Mouse (Mus musculus) midbrain, embryonic 14.5 days (tissue): ENCODE data around the gene Med24. TPM values are rescaled to one million over a fixed set of nuclear protein-coding genes. Genes with fewer than 3 reads are reported as not detected.
A peak's percentile ranks its signal among the peaks of the same experiment; 100 is the strongest.

Experiments used
- ATAC-seq: fragments of 200-750 bp; cut with Nextera tagmentation; 2 replicates; pipeline ENCODE4 v1.8.0; 2017; ENCODE audit warnings: moderate number of reproducible peaks, moderate library complexity; ENCODE audit not compliant: low FRiP score, low TSS enrichment
- DNase-seq: peaks from one replicate; pipeline ENCODE4 v3.0.0-alpha.2; 2015
- H3K27ac ChIP-seq: fragments of 300-500 bp; sonication (generic); replicated peaks from 2 replicates; pipeline ENCODE4 v1.5.1; 2014; ENCODE audit warnings: mild to moderate bottlenecking, low read depth, low read length, moderate library complexity
- H3K27me3 ChIP-seq: fragments of 300-500 bp; sonication (generic); 2 replicates; pipeline ENCODE4 v1.6.1; 2014; ENCODE audit warnings: low read length, control low read depth, mixed read lengths; ENCODE audit not compliant: control insufficient read depth, insufficient read depth
- H3K36me3 ChIP-seq: fragments of 300-500 bp; sonication (generic); 2 replicates; pipeline ENCODE4 v1.6.1; 2014; ENCODE audit warnings: low read length, control low read depth; ENCODE audit not compliant: control insufficient read depth, insufficient read depth
- H3K4me1 ChIP-seq: fragments of 300-500 bp; sonication (generic); 2 replicates; pipeline ENCODE4 v1.6.1; 2014; ENCODE audit warnings: mild to moderate bottlenecking, antibody characterized with exemption, low read length, control low read depth; ENCODE audit not compliant: control insufficient read depth, insufficient read depth
- H3K4me2 ChIP-seq: fragments of 300-500 bp; sonication (generic); 2 replicates; pipeline ENCODE4 v1.6.1; 2014; ENCODE audit warnings: mild to moderate bottlenecking, low read length, moderate library complexity
- H3K4me3 ChIP-seq: fragments of 300-500 bp; sonication (generic); replicated peaks from 2 replicates; pipeline ENCODE4 v1.5.1; 2014; ENCODE audit warnings: low read depth, low read length
- H3K9ac ChIP-seq: fragments of 300-500 bp; sonication (generic); replicated peaks from 2 replicates; pipeline ENCODE4 v1.6.1; 2014; ENCODE audit warnings: mild to moderate bottlenecking, low read length, moderate library complexity
- H3K9me3 ChIP-seq: fragments of 300-500 bp; sonication (generic); 2 replicates; pipeline ENCODE4 v1.6.1; 2016; ENCODE audit warnings: low read length, control low read depth, mixed read lengths; ENCODE audit not compliant: control insufficient read depth
- WGBS: fragments of 180-500 bp; shearing (Covaris S2); extraction: QIAGEN DNeasy Blood & Tissue Kit; methylation state at CpG from one replicate; pipeline ENCODE4 v1.1.7; 2014; 5-methylcytosine and 5-hydroxymethylcytosine counted together
- polyA plus RNA-seq: library from polyadenylated mRNA; unstranded; fragments of >200 nt; fragmentation: Nextera tagmentation; extraction: Ambion mirVana; gene quantifications from 2 replicates; pipeline ENCODE4 v1.2.1, GENCODE M21; 2014

Gene Med24
- polyA plus RNA-seq, 1 experiment from 2014 or later, result 81.1 TPM

DNA sequence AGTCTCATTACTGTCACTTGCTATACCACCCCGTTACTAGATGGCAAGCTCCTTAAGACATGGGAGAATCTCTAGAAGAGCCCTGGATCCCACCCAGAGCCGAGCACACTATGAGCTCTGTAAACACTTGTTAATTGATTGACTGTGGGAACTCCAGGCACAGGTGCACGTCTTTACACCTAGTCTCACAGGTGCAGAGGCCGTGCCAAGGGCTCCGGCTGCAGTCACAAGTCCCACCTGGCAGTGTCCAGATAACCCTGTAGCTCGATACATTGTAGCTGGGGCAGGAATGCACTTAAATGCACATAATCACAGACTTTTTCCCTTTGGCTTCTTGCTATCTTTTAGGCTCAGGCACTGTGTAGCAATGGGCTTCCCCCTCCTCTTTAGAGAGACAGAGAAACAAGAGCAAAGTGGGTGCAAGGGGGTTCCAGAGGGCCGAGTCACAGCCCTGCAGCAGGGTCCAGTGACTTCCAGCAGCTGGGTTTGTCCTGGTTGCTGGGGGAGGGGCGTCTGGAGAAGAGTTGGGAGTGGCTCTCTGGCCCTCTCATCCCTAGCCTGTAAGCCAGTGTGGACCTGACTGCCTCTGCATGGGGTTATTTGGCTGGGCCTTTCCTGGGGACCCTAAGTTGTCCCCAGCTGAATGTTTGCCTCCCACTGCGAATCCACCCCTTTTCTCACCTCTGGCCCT is 14.6 kb upstream of the Med24 start:
- H3K4me1 ChIP-seq, result peaks cover 63% of the 10 kb centered on the region
- DNase-seq, result peak; percentile 78
- H3K9ac ChIP-seq, result peak overlapping the region; percentile 97
- whole genome bisulfite sequencing, result 2% methylated on average over 9 of the region's 9 CpGs
- peak overlapping the region; percentile 89 for H3K4me3 ChIP-seq
- no peak for ATAC-seq
- H3K4me2 ChIP-seq, result peak overlapping the region; percentile 73
- H3K27me3 ChIP-seq, result no peaks in the 10 kb centered on the region
- H3K9me3 ChIP-seq, result no peaks in the 10 kb centered on the region
- 0 out of 2 replicates have a peak, but pooled peaks cover 2% of the 10 kb centered on the region for H3K36me3 ChIP-seq
- H3K27ac ChIP-seq, result peak overlapping the region; percentile 99

DNA sequence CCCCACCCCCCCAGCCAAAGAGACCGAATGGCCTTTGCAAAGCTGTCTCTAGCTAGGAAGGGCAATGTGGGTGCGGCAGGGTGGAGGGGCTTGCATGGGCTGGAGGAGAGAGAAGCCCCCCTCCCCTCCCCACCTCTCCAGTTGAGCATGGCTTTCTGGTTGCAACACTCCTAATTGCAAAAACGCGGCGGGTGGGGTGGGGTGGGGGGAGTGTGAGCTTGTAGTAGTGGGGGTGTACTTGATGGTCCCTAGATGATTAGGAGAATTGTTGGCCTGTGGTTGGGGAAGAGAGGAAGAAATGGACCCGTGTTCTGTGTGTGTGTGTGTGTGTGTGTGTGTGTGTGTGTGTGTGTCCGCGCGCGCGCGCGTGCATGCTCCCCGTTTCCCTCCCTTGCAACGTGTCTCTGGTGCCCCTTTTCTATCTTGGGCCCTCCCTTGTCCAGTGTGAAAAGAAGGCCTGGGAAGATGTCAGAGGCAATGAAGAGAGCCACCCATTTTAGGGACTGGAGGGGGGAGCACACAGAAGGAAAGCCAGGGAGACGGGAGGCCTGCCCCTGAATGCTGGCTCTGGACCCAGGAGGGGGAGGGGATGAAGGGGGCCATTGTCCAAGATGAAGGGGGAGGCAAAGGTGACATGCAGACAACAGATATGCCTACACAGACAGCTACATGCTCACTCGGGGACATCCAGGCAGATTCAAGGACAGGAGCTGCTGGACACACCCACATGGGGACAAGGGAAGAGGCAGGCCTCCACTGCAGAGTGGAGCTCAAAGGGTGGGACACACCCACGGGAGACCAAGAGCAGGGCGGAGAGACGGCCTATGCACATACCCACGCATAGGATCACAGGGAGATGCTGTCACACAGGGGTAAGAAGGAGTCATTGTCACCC is 13.4 kb upstream of the Med24 start:
- WGBS, result under 1% methylated on average over 21 of the region's 21 CpGs
- peak; percentile 71 for DNase-seq
- Histone ChIP-seq H3K9ac (peak overlapping the region; percentile 97), H3K27ac (peak overlapping the region; percentile 99), H3K36me3 (0 out of 2 replicates have a peak, but pooled peaks cover 2% of the 10 kb centered on the region), H3K27me3 (no peaks in the 10 kb centered on the region), H3K4me1 (peaks cover 61% of the 10 kb centered on the region), H3K4me3 (peak overlapping the region; percentile 89), H3K9me3 (no peaks in the 10 kb centered on the region), H3K4me2 (peak overlapping the region; percentile 73)
- peak; percentile 15; the same call in 1 of the 2 replicates for ATAC-seq

DNA sequence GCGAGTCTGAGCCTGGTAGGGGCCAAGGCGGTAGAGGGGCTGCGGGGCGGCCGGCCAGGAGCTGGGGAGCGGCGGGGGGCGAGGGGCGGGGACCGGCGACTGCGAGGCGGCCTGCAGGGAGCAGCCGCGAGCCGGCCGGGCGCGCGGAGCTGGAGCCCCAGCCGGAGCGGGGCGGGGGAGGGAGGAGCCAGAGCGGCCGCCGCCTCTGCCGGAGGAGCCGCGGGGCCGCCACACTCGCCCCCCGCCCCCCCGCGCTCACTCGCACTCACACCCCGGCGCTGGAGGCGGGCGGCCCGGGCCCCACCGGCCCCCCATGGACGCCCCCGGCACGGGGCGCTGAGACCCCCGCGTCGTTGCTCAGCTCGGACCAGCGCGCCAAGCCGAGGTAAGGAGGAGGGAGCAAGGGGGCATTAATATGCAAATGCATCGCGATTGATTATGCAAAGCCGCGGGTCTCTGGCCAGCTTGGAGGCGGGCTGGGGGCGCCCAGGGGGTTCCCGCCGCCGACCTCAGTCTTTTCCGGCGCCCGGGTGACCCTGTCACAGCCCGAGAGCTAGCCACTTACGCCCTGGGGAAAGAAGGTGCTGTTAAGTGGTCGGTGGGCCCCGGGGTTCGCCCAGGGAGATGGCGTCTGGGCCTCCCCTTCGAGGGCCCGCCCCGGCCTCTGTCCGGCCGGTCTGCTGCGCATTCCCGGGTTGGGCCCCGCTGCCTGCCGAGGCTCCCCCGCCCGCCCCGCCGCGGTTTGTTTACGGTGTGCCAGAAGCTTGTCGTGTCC is 12.6 kb upstream of the Med24 start:
- peak overlapping the region; percentile 89 for H3K4me3 ChIP-seq
- H3K27ac ChIP-seq, result peak overlapping the region; percentile 99
- H3K27me3 ChIP-seq, result no peaks in the 10 kb centered on the region
- H3K4me2 ChIP-seq, result peak overlapping the region; percentile 73
- under 1% methylated on average over 81 of the region's 86 CpGs for whole genome bisulfite sequencing
- peaks cover 55% of the 10 kb centered on the region for H3K4me1 ChIP-seq
- H3K9ac ChIP-seq, result peak overlapping the region; percentile 97
- H3K9me3 ChIP-seq, result no peaks in the 10 kb centered on the region
- DNase-seq (peak; percentile 95), ATAC-seq (peak; percentile 74)
- 0 out of 2 replicates have a peak, but pooled peaks cover 2% of the 10 kb centered on the region for H3K36me3 ChIP-seq

DNA sequence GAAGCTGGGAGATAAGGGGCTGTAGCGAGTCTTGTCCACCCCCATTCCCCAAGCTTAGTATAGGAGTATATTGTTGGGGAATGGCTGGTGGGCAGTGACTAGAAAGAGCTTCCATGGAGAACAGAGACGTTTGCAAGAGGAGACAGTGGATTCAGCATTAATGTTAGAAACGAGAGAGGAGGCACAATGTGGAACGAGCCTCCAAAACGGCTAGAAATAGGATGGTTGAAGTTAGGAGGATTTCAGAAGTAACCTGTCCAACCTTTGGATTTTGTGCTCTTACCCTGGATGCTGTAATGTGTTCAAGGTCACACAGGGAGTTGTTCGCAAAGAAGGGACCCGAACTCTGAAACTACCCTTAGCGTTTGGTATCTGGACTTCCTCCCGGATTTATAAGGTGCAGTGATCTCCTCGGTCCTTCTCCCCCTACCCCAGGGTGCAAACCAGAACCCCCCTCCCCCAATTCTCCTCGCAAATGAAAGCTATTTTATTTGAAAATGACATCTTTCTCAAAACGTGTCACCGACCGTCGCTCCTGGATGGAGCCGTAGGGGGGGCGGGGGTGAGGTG is 11.9 kb upstream of the Med24 start:
- no peaks in the 10 kb centered on the region for H3K9me3 ChIP-seq
- H3K4me1 ChIP-seq, result peaks cover 48% of the 10 kb centered on the region
- no peaks in the 10 kb centered on the region for H3K27me3 ChIP-seq
- H3K9ac ChIP-seq, result peak overlapping the region; percentile 97
- under 1% methylated on average over 17 of the region's 17 CpGs for WGBS
- peak overlapping the region; percentile 99 for H3K27ac ChIP-seq
- no peak for DNase-seq
- ATAC-seq, result no peak
- 0 out of 2 replicates have a peak, but pooled peaks cover 2% of the 10 kb centered on the region for H3K36me3 ChIP-seq
- H3K4me2 ChIP-seq, result peak overlapping the region; percentile 73
- peak overlapping the region; percentile 89 for H3K4me3 ChIP-seq

DNA sequence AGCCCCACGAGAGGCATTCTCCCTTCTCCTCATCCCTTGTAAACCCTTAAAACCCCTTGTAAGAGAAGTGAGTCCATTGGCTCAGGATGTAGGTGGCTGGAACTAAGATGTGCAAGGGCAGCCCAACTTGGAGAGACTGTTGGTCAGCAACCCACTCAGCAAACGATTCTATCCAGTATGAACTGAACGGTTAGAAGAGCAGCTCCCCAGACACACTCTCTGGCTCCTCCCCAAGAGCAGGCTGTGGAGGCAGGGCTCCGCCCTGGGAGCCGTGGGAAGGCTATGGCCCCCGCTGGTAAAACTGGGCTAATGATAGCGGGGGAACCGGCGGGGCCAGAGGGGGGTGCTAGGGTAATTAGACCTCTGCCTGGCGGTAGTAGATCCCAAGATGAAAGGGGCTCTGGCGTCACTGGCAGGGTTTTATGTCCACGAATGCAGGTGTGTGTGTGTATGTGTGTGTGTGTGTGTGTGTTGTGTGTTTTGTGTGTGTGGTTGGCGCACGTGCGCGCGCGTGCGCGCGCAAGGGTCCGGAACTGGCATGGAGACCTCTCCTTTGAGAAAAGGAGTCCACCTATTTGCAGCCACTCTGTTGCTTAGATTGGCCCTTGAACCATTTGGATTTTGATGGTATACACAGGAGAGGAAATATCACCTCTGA is 11.3 kb upstream of the Med24 start, which contains the start of gene Thra:
Gene Thra, plus strand, starts transcription at position 246 of the 658 bp plus-strand sequence.
- H3K27ac ChIP-seq, result peak within 1 kb of the TSS; percentile 99
- H3K4me2 ChIP-seq, result peak within 1 kb of the TSS; percentile 73
- ATAC-seq (peak; percentile 25; the same call in 1 of the 2 replicates), DNase-seq (peak; percentile 85)
- no peaks in the 10 kb centered on the region for H3K36me3 ChIP-seq
- WGBS, result under 1% methylated on average over 22 of the region's 22 CpGs
- no peaks in the 10 kb centered on the region for H3K9me3 ChIP-seq
- peak within 1 kb of the TSS; percentile 89 for H3K4me3 ChIP-seq
- peak within 1 kb of the TSS; percentile 97 for H3K9ac ChIP-seq
- no peaks in the 10 kb centered on the region for H3K27me3 ChIP-seq
- peaks cover 42% of the 10 kb centered on the region for H3K4me1 ChIP-seq

DNA sequence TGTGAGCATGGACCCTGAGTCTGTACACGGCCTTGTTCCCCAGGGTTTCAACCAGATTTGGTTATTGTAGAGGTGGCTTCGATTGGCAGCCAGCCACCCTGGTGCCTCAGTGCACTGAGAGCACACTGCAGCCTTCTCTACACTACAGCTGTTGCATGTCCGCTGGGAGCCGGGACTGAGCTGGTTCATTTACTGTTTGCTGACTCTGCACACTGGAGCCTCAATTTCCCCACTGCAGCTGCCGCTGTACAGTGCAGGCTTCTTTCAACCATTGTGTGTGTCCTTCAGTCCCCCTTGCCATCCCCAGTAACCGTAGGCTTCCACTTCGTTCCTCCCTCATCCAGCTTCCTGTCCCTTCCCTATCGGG is 10.8 kb upstream of the Med24 start:
- ATAC-seq (no peak), DNase-seq (peak; percentile 75)
- Histone ChIP-seq H3K4me2 (peak overlapping the region; percentile 73), H3K4me1 (peaks cover 37% of the 10 kb centered on the region), H3K9ac (peak overlapping the region; percentile 97), H3K4me3 (peak overlapping the region; percentile 89), H3K27ac (peak overlapping the region; percentile 99), H3K27me3 (no peaks in the 10 kb centered on the region), H3K9me3 (no peaks in the 10 kb centered on the region), H3K36me3 (no peaks in the 10 kb centered on the region)
- 3% methylated on average over 8 of the region's 8 CpGs for WGBS

DNA sequence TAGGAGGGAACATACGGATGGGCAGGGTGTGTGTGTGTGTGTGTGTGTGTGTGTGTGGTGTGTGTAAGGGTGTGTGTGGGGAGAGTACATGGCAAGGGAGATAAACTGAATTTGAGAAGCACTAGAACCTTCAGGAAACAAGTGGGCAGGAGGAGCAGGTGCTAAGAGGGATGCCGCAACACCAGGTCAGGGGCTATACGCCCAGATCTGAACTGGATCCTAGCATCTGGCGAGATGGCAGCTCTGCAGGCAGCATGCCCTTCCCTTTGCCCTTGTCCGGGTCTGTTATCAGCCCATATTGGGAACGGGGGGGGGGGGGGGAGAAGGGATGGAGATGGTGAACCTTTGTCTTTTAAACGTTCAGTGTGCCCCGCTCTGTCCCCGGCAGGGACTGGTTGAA is 9.7 kb upstream of the Med24 start:
- Histone ChIP-seq H3K4me2 (peak overlapping the region; percentile 9; the same call in 1 of the 2 replicates), H3K27me3 (no peaks in the 10 kb centered on the region), H3K9me3 (no peaks in the 10 kb centered on the region), H3K4me3 (no peak overlapping the region), H3K36me3 (no peaks in the 10 kb centered on the region), H3K4me1 (peaks cover 26% of the 10 kb centered on the region), H3K9ac (0 out of 2 replicates have a peak overlapping the region, but pooled peaks have one; percentile 16), H3K27ac (peak overlapping the region; percentile 77)
- DNase-seq, result no peak
- no peak for ATAC-seq
- WGBS, result 55% methylated on average over 8 of the region's 9 CpGs
